Mouse (Mus musculus) forebrain, embryonic 10.5 days (tissue): ENCODE data around the gene Chd3. TPM values are rescaled to one million over a fixed set of nuclear protein-coding genes. Genes with fewer than 3 reads are reported as not detected.
A peak's percentile ranks its signal among the peaks of the same experiment; 100 is the strongest.
"Not testable (repeated sequence)": the region's sequence is repeated elsewhere in the genome, so short reads cannot be mapped to it uniquely, and the experiment has no call there.

ENCODE experiments used
- DNase-seq: peaks from one replicate; pipeline ENCODE4 v3.0.0-alpha.2; 2017; ENCODE audit warnings: low spot score; ENCODE audit errors: extremely low spot score
- H3K27ac ChIP-seq: fragments of 300-500 bp; sonication (generic); 2 replicates; pipeline ENCODE4 v1.5.1; 2016; ENCODE audit warnings: mild to moderate bottlenecking
- H3K27me3 ChIP-seq: fragments of 300-500 bp; sonication (generic); 2 replicates; pipeline ENCODE4 v1.6.1; 2016; ENCODE audit warnings: mild to moderate bottlenecking; ENCODE audit not compliant: poor library complexity, severe bottlenecking
- H3K36me3 ChIP-seq: fragments of 300-500 bp; sonication (generic); replicated peaks from 2 replicates; pipeline ENCODE4 v1.6.1; 2016; ENCODE audit warnings: mild to moderate bottlenecking, moderate library complexity
- H3K4me1 ChIP-seq: fragments of 300-500 bp; sonication (generic); 2 replicates; pipeline ENCODE4 v1.6.1; 2016
- H3K4me3 ChIP-seq: fragments of 300-500 bp; sonication (generic); 2 replicates; pipeline ENCODE4 v1.5.1; 2016; ENCODE audit warnings: mild to moderate bottlenecking, moderate library complexity
- H3K9me3 ChIP-seq: fragments of 300-500 bp; sonication (generic); 2 replicates; pipeline ENCODE4 v1.6.1; 2016; ENCODE audit warnings: mild to moderate bottlenecking, moderate library complexity
- WGBS: fragments of 180-500 bp; shearing (Covaris S2); methylation state at CpG from one replicate; pipeline ENCODE4 v1.1.7; 2016; 5-methylcytosine and 5-hydroxymethylcytosine counted together
- polyA plus RNA-seq: library from polyadenylated mRNA; unstranded; fragments of >200 nt; fragmentation: Nextera tagmentation; extraction: Ambion mirVana; gene quantifications from 2 replicates; pipeline ENCODE4 v1.2.1, GENCODE M21; 2016

Chd3 gene
- polyA plus RNA-seq, 1 experiment from 2014 or later = 44.9 TPM

GRCm38 (mm10) chr11:69403691-69404594 is 34.7 kb upstream of the Chd3 start:
- H3K36me3 ChIP-seq = peaks cover 91% of the 10 kb centered on the region
- peaks cover 28% of the 10 kb centered on the region for H3K27me3 ChIP-seq
- DNase-seq = no peak

GRCm38 (mm10) chr11:69401987-69402386 is 32.8 kb upstream of the Chd3 start:
- H3K27ac ChIP-seq = no peak overlapping the region
- peaks cover 78% of the 10 kb centered on the region for H3K36me3 ChIP-seq
- 86% methylated on average over 12 of the region's 12 CpGs for WGBS
- H3K27me3 ChIP-seq = peaks cover 28% of the 10 kb centered on the region
- no peaks in the 10 kb centered on the region for H3K9me3 ChIP-seq
- peak overlapping the region; percentile 21; the same call in 1 of the 2 replicates for H3K4me3 ChIP-seq
- no peak for DNase-seq
- peaks cover 52% of the 10 kb centered on the region for H3K4me1 ChIP-seq

More at GRCm38 (mm10) chr11:69403691-69404594, 34.7 kb upstream of the Chd3 start:
- Histone ChIP-seq H3K9me3 (no peaks in the 10 kb centered on the region), H3K4me1 (peaks cover 52% of the 10 kb centered on the region), H3K4me3 (peak overlapping the region; percentile 18; the same call in 1 of the 2 replicates), H3K27ac (no peak overlapping the region)
- WGBS = 94% methylated on average over 36 of the region's 38 CpGs

GRCm38 (mm10) chr11:69401210-69401637 is 32.0 kb upstream of the Chd3 start:
- Histone ChIP-seq H3K36me3 (peaks cover 70% of the 10 kb centered on the region), H3K9me3 (no peaks in the 10 kb centered on the region), H3K27me3 (peaks cover 28% of the 10 kb centered on the region), H3K4me3 (peak overlapping the region; percentile 21), H3K4me1 (peaks cover 57% of the 10 kb centered on the region), H3K27ac (peak overlapping the region; percentile 31; the same call in 1 of the 2 replicates)
- peak; percentile 84 for DNase-seq
- WGBS = 19% methylated on average over 22 of the region's 22 CpGs

- peak overlapping the region; percentile 73 for H3K4me3 ChIP-seq
- DNase-seq = peak; percentile 44
- peaks cover 60% of the 10 kb centered on the region for H3K36me3 ChIP-seq
- no peaks in the 10 kb centered on the region for H3K9me3 ChIP-seq
- peak overlapping the region; percentile 75 for H3K27ac ChIP-seq
- 75% methylated on average over 25 of the region's 25 CpGs for WGBS
- peaks cover 60% of the 10 kb centered on the region for H3K4me1 ChIP-seq
- peaks cover 28% of the 10 kb centered on the region for H3K27me3 ChIP-seq
Observed at GRCm38 (mm10) chr11:69400083-69400850, 31.1 kb upstream of the Chd3 start.

- H3K27me3 ChIP-seq = peaks cover 28% of the 10 kb centered on the region
- peak overlapping the region; percentile 75 for H3K27ac ChIP-seq
- H3K36me3 ChIP-seq = peaks cover 52% of the 10 kb centered on the region
- 8% methylated on average over 66 of the region's 66 CpGs for WGBS
- H3K4me1 ChIP-seq = peaks cover 62% of the 10 kb centered on the region
- H3K9me3 ChIP-seq = no peaks in the 10 kb centered on the region
- H3K4me3 ChIP-seq = peak overlapping the region; percentile 73
- peak; percentile 44 for DNase-seq
Observed at GRCm38 (mm10) chr11:69399201-69400082, 30.2 kb upstream of the Chd3 start.

GRCm38 (mm10) chr11:69398486-69399200 is 29.4 kb upstream of the Chd3 start:
- 6% methylated on average over 21 of the region's 21 CpGs for WGBS
- peak overlapping the region; percentile 73 for H3K4me3 ChIP-seq
- peak overlapping the region; percentile 81 for H3K27ac ChIP-seq
- peaks cover 66% of the 10 kb centered on the region for H3K4me1 ChIP-seq
- peaks cover 44% of the 10 kb centered on the region for H3K36me3 ChIP-seq
- H3K27me3 ChIP-seq = peaks cover 28% of the 10 kb centered on the region
- DNase-seq = peak; percentile 33
- H3K9me3 ChIP-seq = no peaks in the 10 kb centered on the region

- Histone ChIP-seq H3K27me3 (peaks cover 28% of the 10 kb centered on the region), H3K4me1 (peaks cover 66% of the 10 kb centered on the region), H3K36me3 (peaks cover 38% of the 10 kb centered on the region), H3K4me3 (peak within 1 kb of the TSS; percentile 73), H3K9me3 (no peaks in the 10 kb centered on the region), H3K27ac (peak within 1 kb of the TSS; percentile 99)
- DNase-seq = peak; percentile 57
- 2% methylated on average over 16 of the region's 16 CpGs for WGBS
Observed at GRCm38 (mm10) chr11:69398059-69398458, 28.9 kb upstream of the Chd3 start, which contains the start of gene Tmem88. Tmem88 (minus strand) TSS chr11:69398234.

- peak overlapping the region; percentile 81 for H3K27ac ChIP-seq
Observed at GRCm38 (mm10) chr11:69397581-69398057, 28.4 kb upstream of the Chd3 start.

GRCm38 (mm10) chr11:69396772-69397171 is 27.6 kb upstream of the Chd3 start:
- Histone ChIP-seq H3K36me3 (peaks cover 34% of the 10 kb centered on the region), H3K4me3 (peak overlapping the region; percentile 73), H3K27ac (peak overlapping the region; percentile 99), H3K27me3 (peaks cover 25% of the 10 kb centered on the region), H3K9me3 (no peaks in the 10 kb centered on the region), H3K4me1 (peaks cover 65% of the 10 kb centered on the region)
- WGBS = 21% methylated on average over 11 of the region's 11 CpGs
- no peak for DNase-seq

More at GRCm38 (mm10) chr11:69397581-69398057, 28.4 kb upstream of the Chd3 start:
- Histone ChIP-seq H3K4me1 (peaks cover 66% of the 10 kb centered on the region), H3K27me3 (peaks cover 28% of the 10 kb centered on the region), H3K4me3 (peak overlapping the region; percentile 73), H3K9me3 (no peaks in the 10 kb centered on the region), H3K36me3 (peaks cover 37% of the 10 kb centered on the region)
- WGBS = 4% methylated on average over 24 of the region's 24 CpGs
- peak; percentile 61 for DNase-seq

- H3K36me3 ChIP-seq = peaks cover 29% of the 10 kb centered on the region
- peaks cover 55% of the 10 kb centered on the region for H3K4me1 ChIP-seq
- H3K4me3 ChIP-seq = peak overlapping the region; percentile 73
- peaks cover 16% of the 10 kb centered on the region for H3K27me3 ChIP-seq
- WGBS = 1% methylated on average over 48 of the region's 48 CpGs
- DNase-seq = peak; percentile 96
- H3K27ac ChIP-seq = peak overlapping the region; percentile 99
- no peaks in the 10 kb centered on the region for H3K9me3 ChIP-seq
Observed at GRCm38 (mm10) chr11:69395634-69396373, 26.6 kb upstream of the Chd3 start.

- not testable (repeated sequence) for H3K27me3 ChIP-seq, H3K9me3 ChIP-seq
- WGBS = under 1% methylated on average over 24 of the region's 24 CpGs
- Histone ChIP-seq H3K36me3 (peaks cover 23% of the 10 kb centered on the region), H3K27ac (peak within 1 kb of the TSS; percentile 99), H3K4me1 (peaks cover 50% of the 10 kb centered on the region), H3K4me3 (peak within 1 kb of the TSS; percentile 73)
- peak; percentile 87 for DNase-seq
Observed at GRCm38 (mm10) chr11:69395235-69395633, 26.0 kb upstream of the Chd3 start, which contains the start of the genes Naa38 and Cyb5d1. Naa38 (plus strand) TSS chr11:69395487. Cyb5d1 (minus strand) TSS chr11:69395631.
